Mouse (Mus musculus) liver, adult 2 months (tissue): ENCODE measurements around the gene Necab2.

Experiments
- CTCF ChIP-seq: fragments of 200-500 bp; IDR thresholded peaks from 2 replicates; pipeline ENCODE4 v1.5.1; 2011; ENCODE audit warnings: low read depth, low read length, control low read depth
- POLR2A ChIP-seq: fragments of 200-500 bp; IDR thresholded peaks from 2 replicates; pipeline ENCODE4 v1.6.1; 2011; ENCODE audit warnings: low read length, control low read depth; ENCODE audit not compliant: insufficient read depth; ENCODE audit errors: extremely low read depth

- TF ChIP-seq POLR2A (no peak), CTCF (no peak)
These were observed 59.0 kb downstream of the Necab2 start for GRCm38 (mm10) chr8:119505488-119505887.
